Mouse (Mus musculus) kidney, adult 2 months (tissue): ENCODE results near the gene Carmil3. TPM values are rescaled to one million over a fixed set of nuclear protein-coding genes. Genes with fewer than 3 reads are reported as not detected.

Source experiments
- DNase-seq: peaks from one replicate; pipeline ENCODE4 v3.0.0; 2021
- H3K27ac ChIP-seq: fragments of 200-500 bp; 2 replicates; pipeline ENCODE4 v1.5.1; 2012; ENCODE audit warnings: low read depth, low read length, control low read depth, inconsistent platforms; ENCODE audit not compliant: insufficient read depth
- H3K27me3 ChIP-seq: fragments of 200-500 bp; replicated peaks from 2 replicates; pipeline ENCODE4 v1.6.1; 2012; ENCODE audit warnings: mild to moderate bottlenecking, moderate library complexity, low read length, inconsistent platforms; ENCODE audit not compliant: control insufficient read depth, insufficient read depth
- H3K36me3 ChIP-seq: fragments of 200-500 bp; 2 replicates; pipeline ENCODE4 v1.6.1; 2012; ENCODE audit warnings: mild to moderate bottlenecking, moderate library complexity, low read length, inconsistent platforms; ENCODE audit not compliant: control insufficient read depth, insufficient read depth
- H3K4me1 ChIP-seq: fragments of 200-500 bp; 2 replicates; pipeline ENCODE4 v1.6.1; 2011; ENCODE audit warnings: low read length; ENCODE audit not compliant: control insufficient read depth, insufficient read depth
- H3K4me3 ChIP-seq: fragments of 200-500 bp; 2 replicates; pipeline ENCODE4 v1.5.1; 2011; ENCODE audit warnings: mild to moderate bottlenecking, low read depth, low read length, control low read depth; ENCODE audit not compliant: insufficient read depth
- CTCF ChIP-seq: fragments of 200-500 bp; conservative IDR thresholded peaks from 2 replicates; pipeline ENCODE4 v1.5.1; 2011; ENCODE audit warnings: low read depth, mild to moderate bottlenecking, control low read depth, low read length, moderate library complexity, mixed read lengths; ENCODE audit not compliant: insufficient read depth, insufficient read length
- POLR2A ChIP-seq: fragments of 200-500 bp; IDR thresholded peaks from one replicate; pipeline ENCODE4 v1.6.1; 2011; ENCODE audit warnings: low read depth, low read length, control low read depth
- WGBS: fragments of 180-500 bp; shearing (Covaris S2); methylation state at CpG from one replicate; pipeline ENCODE4 v1.1.7; 2018; 5-methylcytosine and 5-hydroxymethylcytosine counted together
- polyA plus RNA-seq: library from polyadenylated mRNA; depleted of rRNA; stranded (reverse); fragments of >200 nt; gene quantifications from 2 replicates; pipeline ENCODE4 v1.2.3, GENCODE M21; 2012

The Carmil3 gene
- polyA plus RNA-seq, 1 experiment = 3.5 TPM

GRCm38 (mm10) chr14:55540067-55540786, 49.8 kb downstream of the Carmil3 start, which contains the start of gene Pck2:
Gene Pck2, plus strand, starts transcription at chr14:55540266.
- peak; percentile 22 for TF ChIP-seq POLR2A
- TF ChIP-seq CTCF = no peak
- Histone ChIP-seq H3K4me1 (no peaks in the 10 kb centered on the region), H3K27me3 (no peaks in the 10 kb centered on the region), H3K27ac (peak within 1 kb of the TSS; percentile 74), H3K4me3 (peak within 1 kb of the TSS; percentile 77), H3K36me3 (no peaks in the 10 kb centered on the region)
- WGBS = under 1% methylated on average over 32 of the region's 32 CpGs
- DNase-seq = peak; percentile 94

- WGBS = 8% methylated on average over 10 of the region's 10 CpGs
- peak overlapping the region; percentile 17; the same call in 1 of the 2 replicates for H3K27ac ChIP-seq
- H3K4me3 ChIP-seq = peak overlapping the region; percentile 77
- no peaks in the 10 kb centered on the region for H3K27me3 ChIP-seq
- peak; percentile 82 for DNase-seq
- no peak for TF ChIP-seq CTCF
- no peak for TF ChIP-seq POLR2A
- no peaks in the 10 kb centered on the region for H3K4me1 ChIP-seq
- no peaks in the 10 kb centered on the region for H3K36me3 ChIP-seq
Observed at GRCm38 (mm10) chr14:55540787-55541321, 50.4 kb downstream of the Carmil3 start.

- no peak overlapping the region for H3K4me3 ChIP-seq
- no peak overlapping the region for H3K27ac ChIP-seq
- no peaks in the 10 kb centered on the region for H3K4me1 ChIP-seq
- no peaks in the 10 kb centered on the region for H3K36me3 ChIP-seq
- no peak for DNase-seq
- TF ChIP-seq CTCF (no peak), POLR2A (no peak)
- no peaks in the 10 kb centered on the region for H3K27me3 ChIP-seq
- WGBS = 98% methylated on average over 12 of the region's 12 CpGs
Observed at GRCm38 (mm10) chr14:55542268-55542667, 51.8 kb downstream of the Carmil3 start.

- H3K4me3 ChIP-seq = no peak overlapping the region
- no peaks in the 10 kb centered on the region for H3K4me1 ChIP-seq
- WGBS = 69% methylated on average over 9 of the region's 9 CpGs
- H3K36me3 ChIP-seq = no peaks in the 10 kb centered on the region; the same call in 1 of the 2 replicates
- TF ChIP-seq CTCF (no peak), POLR2A (no peak)
- H3K27ac ChIP-seq = no peak overlapping the region
- no peaks in the 10 kb centered on the region for H3K27me3 ChIP-seq
- DNase-seq = no peak
Observed at GRCm38 (mm10) chr14:55544334-55544733, 53.9 kb downstream of the Carmil3 start.

GRCm38 (mm10) chr14:55550191-55550590, 59.7 kb downstream of the Carmil3 start:
- no peaks in the 10 kb centered on the region; the same call in 1 of the 2 replicates for H3K36me3 ChIP-seq
- no peaks in the 10 kb centered on the region for H3K4me1 ChIP-seq
- TF ChIP-seq CTCF (no peak), POLR2A (no peak)
- H3K27me3 ChIP-seq = no peaks in the 10 kb centered on the region
- 88% methylated on average over 6 of the region's 6 CpGs for WGBS
- no peak overlapping the region for H3K27ac ChIP-seq
- no peak overlapping the region for H3K4me3 ChIP-seq
- no peak for DNase-seq

- no peak for TF ChIP-seq POLR2A
- Histone ChIP-seq H3K27ac (no peak overlapping the region), H3K27me3 (no peaks in the 10 kb centered on the region), H3K4me3 (no peak overlapping the region), H3K36me3 (no peaks in the 10 kb centered on the region; the same call in 1 of the 2 replicates), H3K4me1 (no peaks in the 10 kb centered on the region)
- DNase-seq = no peak
- 72% methylated on average over 5 of the region's 5 CpGs for WGBS
Observed at GRCm38 (mm10) chr14:55551347-55551746, 60.9 kb downstream of the Carmil3 start.

GRCm38 (mm10) chr14:55551794-55552193, 61.3 kb downstream of the Carmil3 start:
- WGBS = 91% methylated on average over 8 of the region's 8 CpGs
- H3K4me3 ChIP-seq = no peak overlapping the region
- DNase-seq = no peak
- no peak overlapping the region for H3K27ac ChIP-seq
- H3K36me3 ChIP-seq = no peaks in the 10 kb centered on the region; the same call in 1 of the 2 replicates
- H3K4me1 ChIP-seq = no peaks in the 10 kb centered on the region; the same call in 1 of the 2 replicates
- no peaks in the 10 kb centered on the region for H3K27me3 ChIP-seq
- TF ChIP-seq POLR2A (no peak), CTCF (no peak)
